Mouse (Mus musculus): ENCODE data around the gene Tst. TPM values are rescaled to one million over a fixed set of nuclear protein-coding genes. Genes with fewer than 3 reads are reported as not detected.

Gene Tst
- polyA plus RNA-seq, 1 experiment from 2014 or later: 8.3 TPM

DNA sequence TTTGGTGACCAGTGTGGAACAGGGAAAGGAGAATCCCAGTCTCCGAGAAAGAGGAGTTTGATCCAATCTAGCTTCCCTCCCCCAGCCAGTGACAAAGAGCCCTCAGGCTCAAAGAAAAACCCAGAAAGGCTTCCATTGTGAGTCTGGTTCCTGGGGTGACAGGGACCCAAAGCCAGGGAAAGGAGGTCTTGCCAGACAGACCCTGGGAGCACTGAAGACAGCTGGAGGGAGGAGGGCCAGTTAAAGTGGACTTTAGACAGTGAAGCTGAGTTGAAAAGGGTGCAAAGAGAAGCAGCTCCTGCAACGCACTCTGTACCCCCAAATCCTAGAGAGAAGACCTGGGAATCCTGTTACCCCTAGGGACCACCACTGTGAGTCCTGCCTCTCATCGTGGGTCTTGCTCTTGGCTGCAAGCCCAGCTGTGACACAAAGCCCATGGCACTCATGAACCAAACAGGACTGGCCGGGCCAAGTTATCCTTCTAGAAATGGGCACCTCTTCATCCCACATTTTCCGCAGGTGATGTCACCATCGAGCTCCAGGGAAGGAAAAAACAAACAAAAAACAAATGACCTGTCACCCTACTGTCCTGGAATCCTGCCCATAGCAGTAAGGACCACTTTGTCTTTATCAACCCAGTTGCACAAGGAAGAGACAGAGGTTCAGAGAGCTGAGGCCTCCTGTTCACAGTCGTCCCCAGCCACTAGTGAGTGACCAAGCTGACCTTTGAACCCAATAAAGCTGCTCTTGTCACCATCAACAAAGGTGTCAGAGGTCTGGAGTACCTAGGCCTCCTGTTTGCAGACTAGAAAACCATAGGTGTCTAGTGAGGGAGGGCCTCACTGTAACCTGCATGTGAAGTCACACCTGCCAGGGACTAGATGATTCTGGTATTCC, 21.2 kb downstream of the Tst start:
- Histone ChIP-seq H3K9me3 (ENCODE audit: control insufficient read depth, low read length) (no peaks in the 10 kb centered on the region), H3K27me3 (ENCODE audit: control insufficient read depth, insufficient read depth, low read length) (no peaks in the 10 kb centered on the region; the same call in 1 of the 2 replicates), H3K4me2 (no peak overlapping the region), H3K27ac (ENCODE audit: low read depth, low read length) (no peak overlapping the region), H3K36me3 (ENCODE audit: control insufficient read depth, insufficient read depth, low read length) (no peaks in the 10 kb centered on the region), H3K4me3 (ENCODE audit: low read depth, low read length) (no peak overlapping the region), H3K9ac (ENCODE audit: low read length) (no peak overlapping the region), H3K4me1 (ENCODE audit: control insufficient read depth, insufficient read depth, low read length) (no peaks in the 10 kb centered on the region)
- 80% methylated on average over 7 of the region's 7 CpGs for WGBS
- ATAC-seq (ENCODE audit: low FRiP score): no peak
- no peak for DNase-seq (ENCODE audit: low spot score, missing footprints)

DNA sequence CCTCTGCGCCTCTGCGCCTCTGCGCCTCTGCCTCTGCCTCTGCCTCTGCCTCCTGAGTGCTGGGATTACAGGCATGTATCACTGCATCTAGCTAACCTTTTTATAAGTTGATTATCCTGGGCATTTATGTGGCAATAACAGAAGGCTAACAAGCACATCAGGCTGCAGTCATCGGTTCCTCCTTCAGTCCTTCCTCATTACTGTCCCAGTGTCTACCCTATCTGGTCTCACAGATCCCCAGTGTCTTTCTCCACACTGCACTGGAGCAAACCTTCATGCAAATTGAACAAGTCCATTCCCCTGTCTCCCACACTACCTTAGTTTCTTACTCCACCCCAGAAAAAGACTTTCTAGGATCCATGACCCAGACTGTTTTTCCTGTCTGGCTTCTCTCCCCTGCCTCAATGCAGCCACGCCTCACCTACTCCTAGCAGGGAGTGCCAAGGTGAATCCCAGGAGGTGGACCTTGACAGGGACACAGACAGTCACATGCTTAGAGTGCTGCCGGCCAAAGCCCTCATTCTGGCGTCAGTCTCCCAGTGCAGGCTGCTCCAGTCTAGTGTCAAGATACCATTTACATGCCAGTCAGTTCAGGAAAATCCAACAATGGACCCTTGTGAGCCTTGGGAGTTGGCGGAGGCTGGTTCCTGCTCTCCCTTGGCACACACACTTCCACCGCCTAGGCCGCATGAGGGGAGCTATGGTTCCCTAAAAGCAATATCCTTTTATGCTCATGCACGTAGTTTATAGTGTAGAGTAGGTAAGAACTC, 22.1 kb downstream of the Tst start:
- DNase-seq (ENCODE audit: low spot score, missing footprints) (no peak), ATAC-seq (ENCODE audit: low FRiP score) (no peak)
- H3K27me3 ChIP-seq (ENCODE audit: control insufficient read depth, insufficient read depth, low read length): no peaks in the 10 kb centered on the region; the same call in 1 of the 2 replicates
- 89% methylated on average over 11 of the region's 11 CpGs for WGBS
- no peaks in the 10 kb centered on the region for H3K4me1 ChIP-seq (ENCODE audit: control insufficient read depth, insufficient read depth, low read length)
- no peaks in the 10 kb centered on the region for H3K36me3 ChIP-seq (ENCODE audit: control insufficient read depth, insufficient read depth, low read length)
- H3K9ac ChIP-seq (ENCODE audit: low read length): no peak overlapping the region
- no peak overlapping the region for H3K27ac ChIP-seq (ENCODE audit: low read depth, low read length)
- H3K4me3 ChIP-seq (ENCODE audit: low read depth, low read length): no peak overlapping the region
- H3K4me2 ChIP-seq: no peak overlapping the region
- no peaks in the 10 kb centered on the region for H3K9me3 ChIP-seq (ENCODE audit: control insufficient read depth, low read length)

DNA sequence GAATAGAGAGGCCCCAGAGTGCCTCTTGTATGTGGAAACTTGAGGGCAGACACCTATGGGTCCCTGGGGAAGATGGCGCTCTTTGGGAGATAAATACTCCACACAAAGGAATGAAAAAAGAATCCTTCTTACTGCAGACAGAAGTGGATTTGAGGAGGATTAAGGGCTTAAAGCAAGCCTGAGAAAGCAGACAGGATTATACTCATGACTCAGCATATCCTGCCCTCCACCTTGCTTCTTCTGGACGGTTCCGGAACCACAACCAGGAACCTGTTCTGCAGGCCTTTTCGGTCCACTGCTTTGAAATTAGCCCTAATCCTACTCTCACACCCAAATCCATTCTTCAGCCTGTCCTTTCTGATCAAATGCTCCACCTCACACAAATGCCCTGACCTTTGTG, 23.6 kb downstream of the Tst start:
- Histone ChIP-seq H3K36me3 (ENCODE audit: control insufficient read depth, insufficient read depth, low read length) (no peaks in the 10 kb centered on the region), H3K4me3 (ENCODE audit: low read depth, low read length) (no peak overlapping the region), H3K27me3 (ENCODE audit: control insufficient read depth, insufficient read depth, low read length) (no peaks in the 10 kb centered on the region), H3K9ac (ENCODE audit: low read length) (no peak overlapping the region), H3K4me1 (ENCODE audit: control insufficient read depth, insufficient read depth, low read length) (no peaks in the 10 kb centered on the region), H3K4me2 (no peak overlapping the region), H3K9me3 (ENCODE audit: control insufficient read depth, low read length) (no peaks in the 10 kb centered on the region), H3K27ac (ENCODE audit: low read depth, low read length) (no peak overlapping the region)
- ATAC-seq (ENCODE audit: low FRiP score) (no peak), DNase-seq (ENCODE audit: low spot score, missing footprints) (no peak)
- WGBS: 67% methylated on average over 4 of the region's 4 CpGs

DNA sequence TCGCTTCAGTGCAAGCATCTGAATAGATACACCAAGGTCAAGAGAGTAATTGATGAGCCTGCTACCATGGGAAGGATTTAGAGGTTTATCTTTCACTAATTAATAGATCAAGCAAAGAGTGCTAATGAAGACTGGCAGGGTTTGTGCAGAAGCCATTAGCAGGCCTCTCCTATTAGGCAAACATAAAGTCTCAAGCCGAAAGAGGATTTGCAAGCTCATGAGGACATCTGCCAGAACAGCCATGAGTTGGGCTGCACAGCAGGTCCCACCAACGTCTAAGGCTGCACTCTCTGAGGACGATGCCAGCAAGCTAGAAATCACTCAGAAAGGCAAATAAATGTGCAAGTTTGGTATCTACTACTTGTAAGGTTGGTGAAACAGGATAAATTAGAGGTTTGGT, 25.0 kb downstream of the Tst start:
- Histone ChIP-seq H3K36me3 (ENCODE audit: control insufficient read depth, insufficient read depth, low read length) (no peaks in the 10 kb centered on the region), H3K4me3 (ENCODE audit: low read depth, low read length) (no peak overlapping the region), H3K9ac (ENCODE audit: low read length) (no peak overlapping the region), H3K4me1 (ENCODE audit: control insufficient read depth, insufficient read depth, low read length) (no peaks in the 10 kb centered on the region), H3K27me3 (ENCODE audit: control insufficient read depth, insufficient read depth, low read length) (no peaks in the 10 kb centered on the region), H3K4me2 (no peak overlapping the region), H3K9me3 (ENCODE audit: control insufficient read depth, low read length) (no peaks in the 10 kb centered on the region), H3K27ac (ENCODE audit: low read depth, low read length) (no peak overlapping the region)
- ATAC-seq (ENCODE audit: low FRiP score) (no peak), DNase-seq (ENCODE audit: low spot score, missing footprints) (no peak)
- WGBS: 46% methylated on average over 4 of the region's 4 CpGs

DNA sequence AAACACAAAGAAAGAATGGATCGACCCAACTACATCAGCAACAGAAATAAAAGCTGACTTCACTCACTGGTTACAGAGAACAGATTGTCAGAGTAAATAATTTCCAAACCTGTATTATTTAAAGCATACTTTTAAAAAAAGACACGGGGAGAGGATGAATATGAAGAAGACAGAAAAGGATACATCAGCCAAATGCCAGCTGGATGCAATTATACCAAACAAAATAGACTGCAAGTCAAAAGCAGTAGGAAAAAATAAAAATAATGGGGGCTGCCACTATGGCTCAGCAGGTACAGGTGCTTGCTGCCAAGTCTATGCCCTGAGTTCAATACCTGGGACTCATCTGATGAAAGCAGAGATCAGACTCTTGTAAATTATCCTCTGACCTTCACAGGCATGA, 25.5 kb downstream of the Tst start:
- no peak overlapping the region for H3K9ac ChIP-seq (ENCODE audit: low read length)
- ATAC-seq (ENCODE audit: low FRiP score): no peak

DNA sequence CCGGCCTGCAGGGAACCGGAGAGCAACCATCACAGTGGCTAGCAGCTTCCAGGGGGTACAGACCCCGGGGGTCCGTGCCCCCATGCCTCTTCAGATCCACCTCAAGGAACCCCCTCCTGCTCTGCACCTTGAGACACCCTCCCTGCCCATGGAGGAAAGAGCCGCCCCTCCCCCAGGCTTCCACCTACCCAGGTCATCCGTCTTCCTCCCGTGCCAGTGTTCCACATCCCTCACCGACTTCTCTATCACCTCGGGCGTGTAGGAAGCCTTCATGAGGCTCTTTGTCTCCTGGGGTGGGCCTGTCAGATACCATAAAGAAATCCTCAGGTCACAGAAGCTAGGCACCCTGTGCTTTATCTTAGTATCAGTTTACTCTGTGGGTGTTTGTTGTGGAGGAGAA, 27.2 kb downstream of the Tst start:
- ATAC-seq (ENCODE audit: low FRiP score) (no peak), DNase-seq (ENCODE audit: low spot score, missing footprints) (no peak)
- Histone ChIP-seq H3K27ac (ENCODE audit: low read depth, low read length) (no peak overlapping the region), H3K4me1 (ENCODE audit: control insufficient read depth, insufficient read depth, low read length) (no peaks in the 10 kb centered on the region), H3K9me3 (ENCODE audit: control insufficient read depth, low read length) (no peaks in the 10 kb centered on the region), H3K4me3 (ENCODE audit: low read depth, low read length) (no peak overlapping the region), H3K9ac (ENCODE audit: low read length) (no peak overlapping the region), H3K27me3 (ENCODE audit: control insufficient read depth, insufficient read depth, low read length) (no peaks in the 10 kb centered on the region), H3K4me2 (no peak overlapping the region), H3K36me3 (ENCODE audit: control insufficient read depth, insufficient read depth, low read length) (no peaks in the 10 kb centered on the region)
- 91% methylated on average over 10 of the region's 10 CpGs for WGBS

More for the DNA sequence above, 25.5 kb downstream of the Tst start:
- Histone ChIP-seq H3K4me1 (ENCODE audit: control insufficient read depth, insufficient read depth, low read length) (no peaks in the 10 kb centered on the region), H3K27ac (ENCODE audit: low read depth, low read length) (no peak overlapping the region), H3K4me3 (ENCODE audit: low read depth, low read length) (no peak overlapping the region), H3K9me3 (ENCODE audit: control insufficient read depth, low read length) (no peaks in the 10 kb centered on the region), H3K36me3 (ENCODE audit: control insufficient read depth, insufficient read depth, low read length) (no peaks in the 10 kb centered on the region), H3K27me3 (ENCODE audit: control insufficient read depth, insufficient read depth, low read length) (no peaks in the 10 kb centered on the region), H3K4me2 (no peak overlapping the region)
- whole genome bisulfite sequencing: 89% methylated on average over 2 of the region's 2 CpGs
- no peak for DNase-seq (ENCODE audit: low spot score, missing footprints)

DNA sequence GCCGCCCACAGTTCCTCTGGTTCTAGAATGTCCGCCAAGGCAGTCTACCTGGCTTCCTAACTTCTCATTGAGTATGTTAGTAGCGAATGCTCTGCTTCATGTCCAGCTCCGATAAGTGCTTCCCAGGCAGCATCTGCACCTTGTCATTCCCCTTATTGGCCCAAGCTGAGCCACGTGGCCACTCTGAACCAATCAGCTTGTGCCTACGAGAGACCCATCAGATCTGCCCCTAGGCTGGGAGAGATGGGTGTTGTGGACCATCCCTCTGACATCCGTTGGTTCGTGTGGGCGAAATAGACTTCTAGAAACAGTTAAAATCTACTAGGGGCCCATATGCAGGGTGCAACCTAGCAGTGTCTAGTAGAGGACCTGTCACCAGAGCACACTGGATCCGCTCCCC, 27.8 kb downstream of the Tst start:
- H3K9me3 ChIP-seq (ENCODE audit: control insufficient read depth, low read length): no peaks in the 10 kb centered on the region
- H3K4me2 ChIP-seq: no peak overlapping the region
- DNase-seq (ENCODE audit: low spot score, missing footprints) (no peak), ATAC-seq (ENCODE audit: low FRiP score) (no peak)
- no peaks in the 10 kb centered on the region for H3K4me1 ChIP-seq (ENCODE audit: control insufficient read depth, insufficient read depth, low read length)
- H3K27ac ChIP-seq (ENCODE audit: low read depth, low read length): no peak overlapping the region
- H3K9ac ChIP-seq (ENCODE audit: low read length): no peak overlapping the region
- WGBS: 88% methylated on average over 10 of the region's 10 CpGs
- H3K4me3 ChIP-seq (ENCODE audit: low read depth, low read length): no peak overlapping the region
- no peaks in the 10 kb centered on the region for H3K27me3 ChIP-seq (ENCODE audit: control insufficient read depth, insufficient read depth, low read length)
- H3K36me3 ChIP-seq (ENCODE audit: control insufficient read depth, insufficient read depth, low read length): no peaks in the 10 kb centered on the region

DNA sequence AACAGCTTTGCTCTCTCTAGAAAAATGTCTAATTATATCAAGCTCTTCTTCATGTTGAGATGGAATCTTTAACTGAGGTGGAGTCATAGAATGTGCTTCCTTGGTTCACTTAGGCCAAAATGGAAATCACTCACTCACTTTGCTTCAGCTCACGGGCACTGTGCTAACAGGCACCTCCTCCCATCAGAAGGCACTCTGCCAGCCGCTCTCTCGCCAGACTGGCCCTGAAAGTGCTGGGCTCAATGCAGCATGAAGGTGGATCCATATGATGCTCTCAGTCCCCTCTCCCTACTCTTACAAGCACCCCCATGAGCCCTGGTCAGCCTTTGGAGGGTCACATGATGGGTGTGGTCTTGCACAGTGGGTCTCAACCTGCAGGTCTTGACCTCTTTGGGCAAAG, 31.5 kb downstream of the Tst start:
- ATAC-seq (ENCODE audit: low FRiP score) (no peak), DNase-seq (ENCODE audit: low spot score, missing footprints) (no peak)
- H3K9ac ChIP-seq (ENCODE audit: low read length): no peak overlapping the region
- H3K4me2 ChIP-seq: no peak overlapping the region
- no peaks in the 10 kb centered on the region for H3K36me3 ChIP-seq (ENCODE audit: control insufficient read depth, insufficient read depth, low read length)
- no peak overlapping the region for H3K4me3 ChIP-seq (ENCODE audit: low read depth, low read length)
- H3K4me1 ChIP-seq (ENCODE audit: control insufficient read depth, insufficient read depth, low read length): no peaks in the 10 kb centered on the region
- H3K27me3 ChIP-seq (ENCODE audit: control insufficient read depth, insufficient read depth, low read length): no peaks in the 10 kb centered on the region; the same call in 1 of the 2 replicates
- no peaks in the 10 kb centered on the region for H3K9me3 ChIP-seq (ENCODE audit: control insufficient read depth, low read length)
- 84% methylated on average over 3 of the region's 3 CpGs for WGBS
- H3K27ac ChIP-seq (ENCODE audit: low read depth, low read length): no peak overlapping the region

DNA sequence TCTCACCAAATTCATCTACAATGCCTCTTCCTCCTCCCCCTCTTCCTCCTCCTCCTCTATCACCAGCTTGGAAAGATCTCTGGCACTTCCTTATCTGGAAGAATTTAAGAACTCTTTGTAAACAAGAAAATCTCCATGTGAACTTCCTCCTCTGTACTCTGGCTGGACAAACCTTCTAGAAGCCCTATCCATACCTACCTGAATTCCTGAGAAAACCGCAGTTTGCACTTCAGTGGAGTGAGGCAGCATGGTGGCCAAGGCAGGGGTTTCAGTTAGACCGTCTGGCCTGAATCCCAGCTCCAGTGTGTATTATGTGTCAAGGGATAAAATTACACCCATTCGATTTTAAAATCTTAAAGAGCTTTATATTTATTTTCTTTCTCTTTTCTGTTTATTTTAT, 32.9 kb downstream of the Tst start:
- ATAC-seq (ENCODE audit: low FRiP score) (no peak), DNase-seq (ENCODE audit: low spot score, missing footprints) (no peak)
- Histone ChIP-seq H3K9ac (ENCODE audit: low read length) (no peak overlapping the region), H3K36me3 (ENCODE audit: control insufficient read depth, insufficient read depth, low read length) (no peaks in the 10 kb centered on the region), H3K4me1 (ENCODE audit: control insufficient read depth, insufficient read depth, low read length) (no peaks in the 10 kb centered on the region), H3K27ac (ENCODE audit: low read depth, low read length) (no peak overlapping the region), H3K4me3 (ENCODE audit: low read depth, low read length) (no peak overlapping the region), H3K9me3 (ENCODE audit: control insufficient read depth, low read length) (no peaks in the 10 kb centered on the region), H3K4me2 (no peak overlapping the region), H3K27me3 (ENCODE audit: control insufficient read depth, insufficient read depth, low read length) (no peaks in the 10 kb centered on the region; the same call in 1 of the 2 replicates)
- 74% methylated on average over 3 of the region's 3 CpGs for WGBS
